Mouse (Mus musculus): ENCODE results near the gene Dda1. TPM values are rescaled to one million over a fixed set of nuclear protein-coding genes. Genes with fewer than 3 reads are reported as not detected.
A peak's percentile ranks its signal among the peaks of the same experiment; 100 is the strongest.
"Not testable (repeated sequence)": the region's sequence is repeated elsewhere in the genome, so short reads cannot be mapped to it uniquely, and the experiment has no call there.

Dda1 gene
- total RNA-seq (2021) = 10 to 100 TPM; 28.4 to 31.7 TPM
- long read RNA-seq, experiment 1, transcript Dda1-204 (4 exons, 1,881 nt) = minor isoform, 6 of 77 reads
- long read RNA-seq, experiment 1, transcript Dda1-205 (5 exons, 1,929 nt) = minor isoform, 14 of 77 reads
- long read RNA-seq, experiment 1, transcript Dda1-202 (5 exons, 1,933 nt) = major isoform, 48 of 77 reads
- long read RNA-seq, experiment 1, partial matches to known transcripts = 1 of 77 reads
- long read RNA-seq, experiment 1, other reads (novel, unspliced or antisense) = 6 of 77 reads
- long read RNA-seq, experiment 2, transcript Dda1-204 (4 exons, 1,881 nt) = minor isoform, 6 of 72 reads
- long read RNA-seq, experiment 2, transcript Dda1-202 (5 exons, 1,933 nt) = major isoform, 37 of 72 reads
- long read RNA-seq, experiment 2, transcript Dda1-205 (5 exons, 1,929 nt) = minor isoform, 18 of 72 reads
- long read RNA-seq, experiment 2, partial matches to known transcripts = 1 of 72 reads
- long read RNA-seq, experiment 2, other reads (novel, unspliced or antisense) = 9 of 72 reads

DNA sequence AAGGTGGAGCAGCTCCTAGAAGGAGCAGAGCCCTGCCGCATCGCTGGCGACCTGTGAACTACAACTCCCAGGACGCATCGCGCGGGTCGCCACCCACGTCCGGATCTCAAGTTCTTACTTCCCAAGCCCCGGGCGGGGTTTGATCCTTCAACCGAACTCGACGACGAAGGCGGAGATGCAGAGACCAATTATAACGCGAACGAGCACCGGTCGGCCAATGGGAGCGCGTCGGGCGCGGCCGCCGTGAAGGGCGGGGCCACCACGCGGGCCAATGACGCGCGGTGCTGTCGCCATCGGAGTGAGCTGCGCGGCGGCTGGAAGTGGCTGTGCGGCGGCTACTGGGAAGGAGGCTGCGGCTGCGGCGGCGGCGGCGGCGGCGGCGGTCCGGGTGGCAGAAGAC, at the start of gene Dda1:
Gene Dda1, plus strand, starts transcription at position 284 of the 400 bp plus-strand sequence.
- peak; percentile 98 for DNase-seq (ENCODE audit: low spot score)

DNA sequence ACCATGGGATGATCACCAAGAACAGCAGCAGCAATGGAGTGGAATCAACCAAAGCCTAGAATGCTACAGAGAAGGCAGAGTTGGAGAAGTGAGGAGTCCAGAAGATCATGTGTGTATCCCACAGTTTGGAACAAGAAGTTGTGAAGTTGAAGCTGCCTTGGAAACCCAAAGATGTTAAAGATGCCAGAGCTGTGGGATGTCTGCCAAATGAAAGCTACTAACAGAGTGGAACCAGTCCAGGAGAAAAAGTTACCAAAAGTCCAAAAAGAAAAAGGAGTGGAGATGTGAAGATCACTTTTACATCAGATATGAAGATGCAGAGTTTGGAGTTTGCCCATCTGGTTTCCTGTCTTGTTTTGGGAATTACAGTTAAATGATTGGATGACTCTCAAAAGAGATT, 46.9 kb upstream of the Dda1 start:
- DNase-seq (ENCODE audit: low spot score) = no peak

DNA sequence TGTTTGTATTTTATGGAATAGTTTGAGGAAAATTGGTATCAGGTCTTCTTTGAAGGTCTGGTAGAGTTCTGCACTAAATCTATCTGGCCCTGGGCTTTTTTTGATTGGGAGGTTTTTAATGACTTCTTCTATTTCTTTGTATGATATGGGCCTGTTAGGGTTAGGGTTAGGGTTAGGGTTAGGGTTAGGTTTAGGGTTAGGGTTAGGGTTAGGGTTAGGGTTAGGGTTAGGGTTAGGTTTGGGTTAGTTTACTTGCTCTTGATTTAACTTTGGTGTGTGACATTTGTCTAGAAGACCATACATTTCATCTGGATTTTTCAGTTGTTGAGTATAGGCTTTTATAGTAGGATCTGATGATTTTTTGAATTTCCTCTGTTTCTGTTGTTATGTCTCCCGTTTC, 36.1 kb upstream of the Dda1 start:
- DNase-seq (ENCODE audit: low spot score) = not testable (repeated sequence)

DNA sequence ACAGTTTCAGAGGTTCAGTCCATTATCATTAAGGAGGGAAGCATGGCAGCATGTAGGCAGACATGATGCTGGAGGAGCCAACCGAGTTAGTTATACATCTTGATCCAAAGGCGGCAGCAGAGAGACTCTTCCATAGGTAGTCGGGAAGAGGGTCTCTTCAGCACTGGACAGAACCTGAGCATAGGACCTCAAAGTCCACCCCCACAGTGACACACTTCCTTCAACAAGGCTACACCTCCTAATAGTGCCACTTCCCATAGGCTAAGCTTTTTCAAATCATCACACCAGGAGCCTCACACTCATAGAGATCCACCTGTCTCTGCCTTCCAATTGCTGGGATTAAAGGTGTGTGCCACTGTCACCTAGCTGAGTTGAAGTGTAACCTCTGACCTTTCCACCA, 32.0 kb upstream of the Dda1 start:
- DNase-seq (ENCODE audit: low spot score) = no peak

DNA sequence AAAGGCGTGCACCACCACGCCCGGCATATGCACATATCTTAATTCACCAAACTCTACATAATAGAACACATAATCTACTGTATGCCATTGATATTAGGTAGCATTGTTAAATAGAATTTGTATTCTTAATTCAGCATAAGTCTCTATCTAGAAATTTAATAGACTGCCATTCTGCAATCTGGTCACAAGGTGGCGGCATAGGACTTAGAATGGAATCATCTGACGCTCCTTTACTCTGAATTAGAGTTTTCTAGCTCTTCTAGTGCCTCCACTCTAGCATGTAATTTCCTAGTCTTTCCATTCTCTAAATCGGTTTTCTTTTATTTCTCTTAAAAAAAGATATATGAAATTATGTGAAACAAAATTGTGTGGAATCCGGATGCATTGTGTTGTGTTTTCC, 27.6 kb upstream of the Dda1 start:
- DNase-seq (ENCODE audit: low spot score) = peak; percentile 68

DNA sequence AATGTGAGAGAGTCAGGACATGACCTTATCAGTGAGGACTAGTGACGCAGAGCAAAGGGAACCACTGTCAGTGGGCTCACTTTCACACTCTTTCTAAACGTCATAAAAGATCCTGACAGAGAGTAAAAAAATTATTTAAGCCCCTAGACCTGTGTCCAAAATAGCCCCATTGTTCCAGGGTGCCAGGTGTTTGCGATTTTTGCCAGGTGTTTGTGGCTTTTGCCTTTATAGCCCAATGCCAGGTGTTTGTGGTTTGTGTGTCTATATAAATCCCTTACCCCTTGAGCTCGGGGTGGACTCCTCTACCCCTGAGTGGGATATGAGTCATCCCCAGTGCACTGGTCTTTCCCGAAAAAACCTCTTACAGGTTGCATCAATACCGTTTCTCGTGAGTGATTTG, 23.9 kb upstream of the Dda1 start:
- no peak for DNase-seq (ENCODE audit: low spot score)

DNA sequence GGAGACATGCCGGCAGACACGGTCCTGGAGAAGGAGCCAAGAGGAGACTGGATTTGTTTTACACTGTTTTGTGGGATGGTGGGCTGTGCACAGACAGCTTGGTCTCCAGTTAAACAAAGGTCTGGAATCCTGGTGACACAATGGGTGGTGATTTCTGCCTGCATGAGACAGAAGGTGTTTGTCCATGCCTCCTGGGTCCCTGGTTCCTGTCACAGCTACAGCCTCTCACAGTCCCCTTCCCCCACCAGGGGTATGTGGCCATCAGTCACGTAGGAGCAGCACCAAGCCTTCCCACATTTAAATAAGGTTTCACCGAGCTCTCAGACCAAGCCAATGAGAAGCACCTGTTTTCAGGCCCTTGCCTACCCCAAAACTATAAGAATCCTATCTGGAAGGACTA, 17.7 kb upstream of the Dda1 start:
- DNase-seq (ENCODE audit: low spot score) = no peak

DNA sequence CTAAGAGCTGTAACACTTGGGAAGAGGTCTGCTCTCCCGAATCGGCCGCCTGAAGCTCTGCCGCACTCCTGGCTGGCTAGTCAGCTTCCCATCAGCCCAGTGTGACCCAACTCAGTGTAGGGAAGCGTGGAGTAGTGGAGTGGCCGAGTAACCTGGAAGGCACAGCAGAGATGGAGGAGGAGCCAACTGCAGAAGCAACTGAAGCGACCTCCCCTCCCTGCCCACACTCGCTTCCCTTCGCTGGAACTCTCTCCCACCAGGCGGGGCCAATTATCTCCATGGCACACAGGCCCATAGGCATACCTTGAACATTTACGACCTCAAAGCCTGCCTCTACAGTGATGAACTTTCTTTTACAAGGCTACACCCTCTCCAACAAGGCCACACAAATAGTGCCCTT, 17.2 kb upstream of the Dda1 start:
- DNase-seq (ENCODE audit: low spot score) = no peak

DNA sequence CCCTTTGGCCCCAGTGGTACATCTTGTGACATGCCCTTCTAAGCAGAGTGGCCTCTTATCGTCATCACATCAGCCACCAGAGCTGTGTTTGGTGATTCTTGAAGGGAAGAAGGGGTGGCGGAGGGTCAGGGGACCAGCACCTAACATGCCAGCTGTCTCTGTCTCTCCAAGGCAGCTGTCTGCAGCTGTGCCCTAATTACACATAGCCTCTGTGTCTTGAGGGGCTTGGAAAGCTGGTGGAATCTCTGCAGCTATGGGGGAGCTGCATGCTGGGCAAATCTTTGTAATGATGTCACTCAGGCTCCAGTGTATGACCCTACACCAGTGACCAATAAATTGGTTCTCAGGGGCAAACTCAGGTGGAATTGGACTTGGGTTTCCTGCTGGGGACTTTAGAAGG, 16.3 kb upstream of the Dda1 start:
- no peak for DNase-seq (ENCODE audit: low spot score)

DNA sequence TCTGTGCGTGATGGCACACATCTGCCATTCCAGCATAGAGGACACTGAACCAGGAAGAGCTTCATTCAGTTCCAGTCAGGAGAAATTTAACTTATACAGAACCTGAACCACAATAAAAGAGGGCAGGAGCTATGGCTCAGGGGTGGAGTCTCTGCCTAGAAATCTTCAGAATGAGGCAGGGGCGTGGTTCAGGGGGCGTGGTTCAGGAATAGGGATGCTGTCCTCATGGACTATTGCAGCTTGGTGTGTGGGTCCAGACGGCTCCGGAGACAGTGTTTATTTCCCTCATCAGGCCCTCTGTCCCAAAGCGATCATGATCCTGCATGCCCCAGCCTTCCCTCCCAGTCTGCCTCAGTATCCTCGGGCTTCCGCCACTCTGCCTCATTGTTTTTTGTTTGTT, 14.3 kb upstream of the Dda1 start:
- DNase-seq (ENCODE audit: low spot score) = no peak

DNA sequence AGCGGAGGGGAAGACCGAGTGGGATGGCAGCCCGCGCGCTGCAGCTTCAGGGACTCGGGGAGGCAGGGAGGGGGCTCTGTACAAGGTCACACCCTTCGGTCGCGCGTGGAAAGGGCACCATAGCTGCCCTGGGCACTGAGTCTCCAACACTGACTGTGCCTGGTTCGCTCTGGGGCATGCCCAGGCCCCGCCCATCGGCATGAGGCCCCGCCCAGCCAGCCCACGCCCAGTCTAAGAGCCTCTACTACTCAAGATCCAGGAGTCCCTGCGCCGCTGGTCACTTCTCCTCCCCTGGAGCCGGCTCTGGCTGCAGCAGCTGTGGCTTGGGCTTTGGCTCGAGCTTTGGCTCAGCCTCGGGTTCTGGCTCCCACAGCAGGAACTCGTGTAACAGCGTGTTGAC, 12.1 kb upstream of the Dda1 start:
- DNase-seq (ENCODE audit: low spot score) = no peak

DNA sequence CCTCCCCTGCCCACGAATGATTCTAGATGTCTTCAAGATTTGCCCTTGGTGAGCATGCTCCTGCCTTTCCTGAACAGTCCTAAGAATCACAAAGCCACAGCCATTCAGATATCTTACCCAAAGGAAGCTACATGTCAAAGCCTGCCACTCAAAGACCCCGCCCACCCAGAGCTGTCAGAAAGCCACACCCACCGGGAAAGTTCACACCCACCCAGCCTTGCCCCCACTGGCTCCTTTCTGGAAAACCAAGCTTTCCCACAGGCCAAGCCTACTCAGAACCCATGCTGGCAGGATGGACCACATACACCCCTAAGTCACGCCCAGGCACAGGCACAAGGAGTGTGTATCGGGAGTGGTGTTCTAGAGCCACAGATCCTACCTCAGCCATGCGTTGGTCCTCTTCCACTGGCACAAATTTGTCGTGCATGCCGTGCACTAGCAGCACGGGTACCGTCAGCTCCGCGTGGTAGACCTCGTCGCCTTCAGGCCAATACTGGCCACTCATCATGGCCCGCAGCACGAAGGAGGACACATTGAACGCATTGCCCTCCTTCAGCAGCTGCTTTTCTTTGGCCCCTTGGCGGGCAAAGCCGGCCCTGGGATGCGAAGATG, 11.2 kb upstream of the Dda1 start:
- no peak for DNase-seq (ENCODE audit: low spot score)

DNA sequence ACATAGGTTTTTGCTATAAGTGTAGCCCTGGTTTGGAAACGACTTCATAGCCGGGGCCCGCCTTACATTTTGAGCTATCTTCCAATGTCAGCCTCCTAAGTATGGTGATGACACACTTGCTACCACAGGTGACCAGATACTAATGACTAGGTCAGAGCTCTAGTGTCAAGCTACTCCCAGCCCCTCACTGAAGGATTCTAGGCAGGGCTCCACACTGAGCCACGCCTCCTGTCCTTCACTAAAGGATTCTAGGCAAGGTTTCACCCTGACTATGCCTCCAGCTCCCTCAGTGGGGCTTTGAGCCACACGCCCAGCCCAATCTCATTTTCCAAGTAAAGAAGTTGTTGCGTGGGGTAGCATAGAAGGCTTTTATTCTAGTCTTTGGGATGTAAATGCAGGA, 8.3 kb upstream of the Dda1 start:
- no peak for DNase-seq (ENCODE audit: low spot score)

DNA sequence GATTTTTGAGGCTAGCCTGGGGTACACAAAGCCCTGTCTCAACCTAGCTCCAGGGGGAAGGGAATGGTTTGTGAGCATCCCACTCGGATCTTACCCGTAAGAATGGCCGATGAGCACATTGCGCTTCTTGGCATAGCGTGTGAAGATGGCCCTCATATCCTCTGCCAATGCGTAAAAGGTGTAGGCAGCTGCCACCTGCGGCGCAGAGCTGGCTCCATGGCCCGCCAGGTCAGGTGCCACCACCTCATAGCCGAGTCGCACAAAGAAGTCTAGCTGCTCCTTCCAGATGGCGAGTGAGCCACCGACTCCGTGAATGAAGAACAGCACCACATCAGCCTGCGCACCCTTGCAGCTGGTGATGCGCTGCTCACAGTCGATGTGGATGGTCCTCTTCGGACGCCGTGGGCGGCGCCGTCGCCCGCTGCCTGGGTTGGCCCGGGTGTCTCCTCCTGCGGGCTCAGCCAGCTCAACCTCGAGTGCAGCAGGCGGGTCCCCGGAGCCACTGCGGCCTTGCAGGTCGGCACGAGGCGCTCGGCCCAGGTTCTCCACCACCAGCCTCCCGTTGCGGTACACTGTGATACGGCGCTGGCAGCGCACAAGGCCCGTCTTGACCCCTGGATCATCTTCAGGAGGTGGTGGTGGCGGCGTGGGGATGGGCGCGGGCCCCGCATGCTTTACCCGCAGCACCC, 7.7 kb upstream of the Dda1 start:
- DNase-seq (ENCODE audit: low spot score) = no peak

DNA sequence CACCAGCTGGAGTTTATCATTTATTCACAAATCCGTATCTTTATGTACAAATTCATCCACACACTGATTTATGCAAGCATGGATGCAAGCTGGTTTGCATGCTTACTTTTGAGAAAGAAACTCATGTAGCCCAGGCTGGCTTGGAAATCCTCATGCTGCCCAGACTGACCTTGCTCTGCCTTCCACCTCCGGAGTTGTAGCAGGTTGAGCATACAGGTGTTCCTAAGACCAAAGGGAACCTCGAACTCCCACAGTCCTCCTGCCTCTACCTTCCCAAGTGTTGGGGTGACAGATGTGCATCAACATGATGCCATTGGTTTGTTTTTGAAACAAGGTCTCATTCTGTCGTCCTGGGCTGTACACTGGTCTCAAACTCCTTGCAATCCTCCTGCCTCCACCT, 6.8 kb upstream of the Dda1 start:
- DNase-seq (ENCODE audit: low spot score) = no peak

DNA sequence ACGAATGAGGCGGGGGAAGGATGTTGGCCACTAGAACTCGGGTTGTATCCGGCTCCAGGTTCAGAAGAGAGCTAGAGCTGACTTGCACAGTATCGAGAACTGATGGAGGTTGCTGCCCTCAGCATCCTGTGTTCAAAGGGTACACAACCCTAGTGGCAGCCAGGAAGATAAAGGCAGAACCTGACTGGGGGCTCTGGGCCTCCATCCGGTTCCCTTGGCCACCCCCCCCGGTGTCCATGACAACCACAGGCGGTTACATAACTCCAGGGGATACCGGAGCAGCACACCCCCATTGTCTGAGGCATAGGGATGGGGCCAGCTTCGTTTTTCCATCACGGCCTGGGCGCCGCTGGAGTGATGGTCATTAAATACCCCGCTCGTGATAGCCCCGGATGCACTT, 6.2 kb upstream of the Dda1 start:
- no peak for DNase-seq (ENCODE audit: low spot score)

DNA sequence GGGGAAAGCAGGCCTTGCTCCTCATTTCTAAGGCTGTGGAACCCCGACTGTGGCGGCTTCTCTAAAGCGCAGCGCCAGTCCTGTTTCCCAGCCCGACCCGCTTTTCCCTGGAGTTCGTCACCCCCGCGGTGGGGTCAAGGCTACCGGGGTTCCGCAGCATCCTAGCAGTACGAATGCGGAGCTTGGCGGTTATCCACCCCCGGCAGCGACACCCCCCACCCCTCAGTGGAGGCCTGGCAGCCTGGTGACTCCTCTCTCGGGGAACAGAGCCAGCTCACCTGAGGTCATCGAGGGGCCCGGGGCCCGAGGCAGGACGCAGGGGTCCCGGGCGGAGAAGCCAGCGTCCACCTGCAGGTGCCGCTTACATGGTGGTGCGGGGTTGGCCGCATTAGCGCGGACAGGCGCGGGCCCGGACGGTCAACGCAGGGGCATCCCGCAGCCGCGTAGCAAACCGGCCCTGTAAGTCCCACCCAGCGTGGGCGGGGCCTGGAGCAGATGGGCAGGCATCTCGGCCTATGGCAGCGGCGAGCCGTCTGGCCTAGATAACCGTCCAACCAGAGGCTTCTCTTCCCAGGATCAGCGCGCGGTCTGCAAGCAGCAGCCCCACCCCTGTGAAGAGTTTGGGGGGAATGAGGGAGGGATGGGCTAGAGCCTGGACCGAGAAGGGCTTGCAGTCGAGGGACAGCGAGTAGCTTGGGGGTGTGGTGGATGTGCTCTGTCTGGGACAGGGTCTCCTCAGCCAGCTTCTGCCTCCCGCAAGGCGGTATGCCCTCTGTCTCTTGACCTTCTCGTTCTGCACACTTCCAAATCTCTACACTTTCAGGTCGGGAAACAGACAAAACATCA, 5.6 kb upstream of the Dda1 start, which contains the start of gene Abhd8:
Gene Abhd8, minus strand, starts transcription at position 468 of the 846 bp plus-strand sequence.
- DNase-seq (ENCODE audit: low spot score) = peak; percentile 97

DNA sequence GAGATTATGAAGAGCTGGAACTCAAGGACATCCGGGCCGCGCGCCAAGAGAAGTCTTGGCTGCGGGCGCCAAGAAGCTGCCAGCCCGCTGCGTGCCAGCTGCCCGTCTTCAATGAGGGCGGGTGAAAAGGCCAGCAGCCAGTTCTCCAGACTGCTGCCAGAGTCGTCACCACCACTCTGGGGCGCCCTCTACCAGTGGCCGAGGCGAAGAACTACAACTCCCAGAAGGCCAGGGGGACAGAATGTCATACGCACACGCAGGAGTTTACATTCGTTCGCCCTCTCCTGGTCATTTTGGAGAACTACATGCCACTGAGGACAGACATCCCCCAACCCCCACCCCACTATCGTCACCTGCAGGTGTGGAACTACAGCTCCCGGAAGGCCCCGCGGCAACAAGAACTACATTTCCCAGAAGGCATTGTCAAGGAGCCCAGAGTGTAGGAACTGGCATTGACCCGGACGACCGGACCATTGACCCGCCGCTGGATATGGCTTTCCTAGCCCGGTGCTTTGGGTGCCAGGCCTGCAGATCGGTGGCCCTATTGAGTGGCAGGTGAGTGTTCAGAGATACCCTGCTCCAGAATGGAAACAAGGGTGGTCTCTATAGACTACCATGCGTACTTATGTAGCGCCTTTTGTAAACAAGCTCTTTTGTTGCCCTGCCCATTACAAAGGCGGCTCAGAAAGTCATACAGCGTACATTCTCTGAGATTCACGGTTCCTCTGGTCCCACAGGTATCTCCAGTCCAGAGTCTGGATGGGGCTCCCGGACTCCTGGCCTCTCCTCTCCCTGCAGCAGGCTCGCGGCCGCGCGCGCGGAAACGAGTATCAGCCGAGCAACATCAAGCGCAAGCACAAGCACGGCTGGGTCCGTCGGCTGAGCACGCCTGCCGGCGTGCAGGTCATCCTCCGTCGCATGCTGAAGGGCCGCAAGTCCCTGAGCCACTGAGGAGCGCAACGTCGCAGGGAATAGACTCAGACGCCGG, 4.2 kb upstream of the Dda1 start, which contains the start of gene Mrpl34:
Gene Mrpl34, plus strand, starts transcription at position 447 of the 988 bp plus-strand sequence.
- DNase-seq (ENCODE audit: low spot score) = peak; percentile 100

DNA sequence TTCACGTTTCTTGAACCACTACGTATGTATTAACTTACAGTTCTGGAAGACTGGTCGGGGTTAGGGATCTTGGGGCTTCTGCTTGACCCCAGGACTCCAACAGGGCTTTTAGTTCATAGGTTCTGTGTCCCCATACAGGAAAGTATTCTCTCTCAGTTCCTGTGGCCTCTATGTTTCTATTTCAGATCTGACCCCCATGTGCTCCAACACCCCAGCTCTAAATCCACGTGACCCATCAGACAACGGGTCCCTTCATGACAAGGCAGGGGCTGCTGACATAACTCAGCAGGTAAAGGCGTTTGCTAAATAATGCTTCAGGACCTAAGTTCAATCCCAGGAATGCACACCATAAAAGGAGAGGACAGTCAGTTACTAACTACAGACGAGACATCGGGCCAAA, 3.3 kb upstream of the Dda1 start:
- no peak for DNase-seq (ENCODE audit: low spot score)

DNA sequence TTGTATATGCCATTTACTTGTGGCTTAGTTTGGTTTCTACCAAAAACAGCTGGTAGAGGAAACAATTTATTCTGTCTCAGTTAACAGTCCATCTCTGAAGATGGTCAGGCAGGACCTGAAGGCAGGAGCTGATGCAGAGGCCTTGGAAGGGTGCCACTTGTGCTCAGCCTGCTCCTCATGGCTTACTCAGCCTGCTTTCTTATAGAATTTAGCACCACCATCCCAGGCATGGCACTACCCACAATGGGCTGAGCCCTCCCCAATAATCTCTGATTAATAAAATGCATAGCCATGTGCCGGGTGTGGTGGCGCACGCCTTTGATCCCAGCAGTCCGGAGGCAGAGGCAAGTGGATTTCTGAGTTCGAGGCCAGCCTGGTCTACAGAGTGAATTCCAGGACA, 2.8 kb upstream of the Dda1 start:
- no peak for DNase-seq (ENCODE audit: low spot score)
